Mouse (Mus musculus) gastrocnemius, postnatal 14 days (tissue): ENCODE results near the gene Magi1. TPM values are rescaled to one million over a fixed set of nuclear protein-coding genes. Genes with fewer than 3 reads are reported as not detected.

Experiments
- DNase-seq: peaks from one replicate; pipeline ENCODE4 v3.0.0; 2021; ENCODE audit warnings: mixed read lengths
- intact Hi-C: fragments of 180-260 bp; cut with DNase I; formaldehyde crosslinking; loops from one replicate; pipeline ENCODE4 v1.15.1; 2025; ENCODE audit warnings: low total_unique reads
- total RNA-seq, 2 experiments: library from RNA; stranded (reverse); gene quantifications; 2 replicates each; pipeline ENCODE4 v1.2.3; 2021

Magi1 gene
- total RNA-seq, 2 experiments from 2014 or later, result 6.4 to 6.7 TPM

DNA sequence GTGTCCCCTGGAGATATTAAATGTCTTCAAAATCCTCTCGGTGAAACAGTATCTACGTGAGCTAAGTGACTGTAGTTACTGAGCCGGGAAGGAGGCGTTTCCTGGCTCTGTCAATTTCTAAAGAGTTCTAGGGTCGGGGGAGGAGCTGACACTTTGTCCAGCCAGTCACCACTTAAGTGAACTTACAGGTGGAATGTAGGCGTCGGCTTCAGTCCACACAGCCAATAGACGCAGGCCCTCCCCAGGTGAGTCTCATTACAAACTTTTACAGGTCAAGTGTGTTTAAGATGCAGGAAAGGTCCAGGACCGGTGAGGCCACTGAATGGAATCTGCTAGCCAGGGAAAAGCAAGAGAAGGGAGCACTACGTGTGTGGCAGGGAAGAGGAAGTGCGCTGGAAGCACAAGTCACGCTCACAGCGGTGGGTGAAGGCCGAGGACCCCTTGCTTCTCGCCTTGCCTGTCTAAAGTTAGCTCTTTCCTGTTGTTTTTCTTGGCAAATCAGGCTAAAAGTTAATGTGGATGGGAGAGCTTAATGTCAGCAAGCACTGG lies 556.0 kb downstream of the Magi1 start:
- no peak for DNase-seq
- intact Hi-C loops, result loop anchor here (10.0 kb wide), 1 partner anchor 943 kb away; no protein-coding TSS in a partner anchor

- no peak for DNase-seq
- intact Hi-C loops, result loop anchor here (10.0 kb wide), 1 partner anchor 942 kb away; no protein-coding TSS in a partner anchor
Observed at GRCm38 (mm10) chr6:93726829-93727455, 556.8 kb downstream of the Magi1 start.

- DNase-seq, result no peak
- intact Hi-C loops, result loop anchor here (10.0 kb wide), 1 partner anchor 941 kb away; no protein-coding TSS in a partner anchor
Observed at GRCm38 (mm10) chr6:93726121-93726520, 557.6 kb downstream of the Magi1 start.

DNA sequence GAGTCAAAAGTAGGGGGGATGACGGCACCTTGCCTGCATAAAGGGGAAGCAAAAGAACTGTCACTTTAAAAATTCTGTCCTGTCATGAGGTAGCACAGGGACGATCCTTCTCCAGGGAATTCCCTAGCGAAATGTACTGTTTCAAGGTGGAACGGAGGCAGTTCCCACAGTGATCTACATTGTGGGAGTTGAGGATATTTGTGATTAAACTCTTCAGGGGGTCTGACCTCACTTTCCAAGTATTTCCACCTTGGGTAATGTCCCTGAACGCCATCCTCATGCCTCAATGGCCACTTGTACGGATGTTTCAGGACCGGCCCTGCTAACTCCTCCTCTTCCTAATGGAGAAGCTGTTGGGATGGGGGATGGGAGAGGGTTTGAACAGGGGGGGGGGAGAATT lies 559.0 kb downstream of the Magi1 start:
- no peak for DNase-seq
- intact Hi-C loops, result loop anchor here (10.0 kb wide), 1 partner anchor 940 kb away; no protein-coding TSS in a partner anchor

DNA sequence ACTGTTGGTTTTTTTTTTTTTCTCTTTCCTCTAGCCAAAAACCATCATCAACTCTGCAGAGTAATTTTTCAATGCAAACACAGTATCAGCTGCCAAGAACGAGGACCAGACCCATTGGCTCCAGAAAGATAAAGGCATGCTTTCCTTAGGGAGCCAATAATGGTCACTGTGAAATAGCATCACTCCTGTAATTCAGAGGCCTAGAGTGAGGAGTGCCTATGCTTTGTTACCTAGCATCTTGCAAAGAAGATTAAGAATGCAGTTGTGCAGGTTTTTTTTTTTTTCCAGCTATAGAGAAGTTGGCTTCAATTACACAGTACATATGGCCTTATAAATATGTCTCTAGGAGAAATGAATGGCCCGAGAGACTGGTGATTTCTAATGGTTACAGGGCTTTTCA lies 560.5 kb downstream of the Magi1 start:
- no peak for DNase-seq
- intact Hi-C loops, result loop anchor here (10.0 kb wide), 1 partner anchor 938 kb away; no protein-coding TSS in a partner anchor

GRCm38 (mm10) chr6:93719532-93719931 lies 564.2 kb downstream of the Magi1 start:
- intact Hi-C loops, result no loop called here
- no peak for DNase-seq

GRCm38 (mm10) chr6:93718385-93718784 lies 565.3 kb downstream of the Magi1 start:
- no peak for DNase-seq
- intact Hi-C loops, result no loop called here

- no peak for DNase-seq
- intact Hi-C loops, result no loop called here
Observed at GRCm38 (mm10) chr6:93717826-93718375, 565.8 kb downstream of the Magi1 start.

GRCm38 (mm10) chr6:93716686-93717625 lies 566.8 kb downstream of the Magi1 start:
- DNase-seq, result no peak
- intact Hi-C loops, result no loop called here

DNA sequence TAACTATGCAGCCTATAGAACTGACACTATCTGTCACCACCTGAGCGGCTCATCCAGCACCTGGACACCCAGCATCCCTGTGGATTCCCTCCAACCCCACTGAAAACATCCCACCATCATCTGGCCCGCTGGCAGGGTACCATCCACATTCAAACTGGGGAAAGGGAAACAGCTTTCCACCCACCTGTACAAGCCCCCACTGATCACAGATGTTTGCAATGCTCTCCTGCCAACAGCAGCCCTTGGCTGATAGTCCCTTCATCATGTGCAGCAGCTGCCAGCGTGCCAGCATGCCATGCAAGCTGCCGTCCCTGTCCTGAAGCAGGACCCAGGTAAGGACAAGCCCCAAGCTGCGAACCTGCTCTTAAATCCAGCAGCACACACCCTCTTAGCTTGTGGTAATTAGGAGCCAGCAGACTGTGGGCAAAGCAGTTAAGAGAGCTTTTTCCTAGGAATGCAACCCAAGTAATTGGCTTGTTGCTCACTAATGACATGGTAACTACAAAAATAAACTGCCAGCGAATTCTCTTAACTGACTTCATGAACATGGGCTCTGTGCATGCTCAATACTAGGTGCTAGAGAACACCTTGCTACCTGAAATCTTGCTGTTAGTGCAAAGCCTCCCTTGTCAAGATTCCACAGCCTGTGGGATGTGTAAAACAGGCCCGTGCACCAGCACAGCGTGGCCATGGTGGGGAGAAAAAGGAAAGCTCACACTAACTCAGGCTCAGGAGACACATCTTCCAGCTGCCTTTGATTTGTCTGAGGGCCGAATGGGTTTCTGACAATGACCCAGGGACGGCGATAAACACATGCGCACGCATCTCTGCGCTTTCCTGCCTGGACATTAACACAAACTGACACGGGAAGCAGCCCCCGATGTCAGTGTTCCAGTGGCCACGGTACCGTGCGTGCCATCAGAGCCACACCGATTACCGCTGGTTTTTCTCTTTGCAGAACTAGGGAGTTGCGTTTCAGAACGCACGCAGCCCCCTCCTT lies 568.2 kb downstream of the Magi1 start:
- intact Hi-C loops, result no loop called here
- DNase-seq, result no peak

DNA sequence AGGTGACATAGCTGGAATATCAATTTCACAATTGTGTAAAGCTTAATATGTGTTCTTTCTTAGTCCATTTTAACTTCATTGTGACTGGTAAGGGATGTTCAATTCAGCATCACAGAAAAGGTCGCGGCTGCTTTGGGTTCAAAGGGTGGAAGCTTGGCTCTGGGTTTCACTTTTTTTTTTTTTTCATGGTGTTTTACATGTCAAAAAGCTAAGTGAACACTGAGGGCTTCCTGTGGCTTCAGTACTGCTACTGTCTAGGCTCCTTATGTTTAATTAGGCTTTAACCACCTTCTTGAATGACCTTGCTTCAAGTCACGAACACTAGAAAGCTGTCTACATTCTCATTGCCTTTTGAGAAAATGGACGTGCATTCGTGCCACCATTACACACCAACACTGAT lies 579.4 kb downstream of the Magi1 start:
- intact Hi-C loops, result no loop called here
- no peak for DNase-seq

GRCm38 (mm10) chr6:93699436-93699835 lies 584.3 kb downstream of the Magi1 start:
- no peak for DNase-seq
- intact Hi-C loops, result no loop called here

GRCm38 (mm10) chr6:93697956-93698355 lies 585.8 kb downstream of the Magi1 start:
- intact Hi-C loops, result no loop called here
- DNase-seq, result no peak

GRCm38 (mm10) chr6:93678766-93679165 lies 605.0 kb downstream of the Magi1 start:
- intact Hi-C loops, result no loop called here
- no peak for DNase-seq

GRCm38 (mm10) chr6:93666731-93667130 lies 617.0 kb downstream of the Magi1 start:
- intact Hi-C loops, result no loop called here
- DNase-seq, result no peak

- DNase-seq, result no peak
- intact Hi-C loops, result no loop called here
Observed at GRCm38 (mm10) chr6:93665056-93665805, 618.5 kb downstream of the Magi1 start.

- intact Hi-C loops, result no loop called here
- DNase-seq, result no peak
Observed at GRCm38 (mm10) chr6:93661139-93661538, 622.6 kb downstream of the Magi1 start.

- DNase-seq, result no peak
- intact Hi-C loops, result no loop called here
Observed at GRCm38 (mm10) chr6:93659534-93659933, 624.2 kb downstream of the Magi1 start.
